Mouse (Mus musculus) heart, embryonic 12.5 days (tissue): Measurements from ENCODE around the gene Dppa3. TPM values are rescaled to one million over a fixed set of nuclear protein-coding genes. Genes with fewer than 3 reads are reported as not detected.

Experiments
- ATAC-seq: fragments of 200-750 bp; cut with Nextera tagmentation; 2 replicates; pipeline ENCODE4 v1.8.0; 2017; ENCODE audit warnings: moderate TSS enrichment, moderate library complexity; ENCODE audit not compliant: insufficient number of reproducible peaks, low FRiP score
- H3K27ac ChIP-seq: fragments of 300-500 bp; sonication (generic); 2 replicates; pipeline ENCODE4 v1.5.1; 2016; ENCODE audit warnings: mild to moderate bottlenecking, moderate library complexity; ENCODE audit not compliant: poor library complexity, severe bottlenecking
- H3K27me3 ChIP-seq: fragments of 300-500 bp; sonication (generic); replicated peaks from 2 replicates; pipeline ENCODE4 v1.6.1; 2016; ENCODE audit warnings: mild to moderate bottlenecking, moderate library complexity
- H3K36me3 ChIP-seq: fragments of 300-500 bp; sonication (generic); 2 replicates; pipeline ENCODE4 v1.6.1; 2016; ENCODE audit warnings: mild to moderate bottlenecking, moderate library complexity
- H3K4me1 ChIP-seq: fragments of 300-500 bp; sonication (generic); replicated peaks from 2 replicates; pipeline ENCODE4 v1.6.1; 2016; ENCODE audit warnings: mild to moderate bottlenecking
- H3K4me2 ChIP-seq: fragments of 300-500 bp; sonication (generic); 2 replicates; pipeline ENCODE4 v1.6.1; 2016; ENCODE audit warnings: mild to moderate bottlenecking, moderate library complexity
- H3K4me3 ChIP-seq: fragments of 300-500 bp; sonication (generic); 2 replicates; pipeline ENCODE4 v1.5.1; 2016; ENCODE audit warnings: mild to moderate bottlenecking
- H3K9ac ChIP-seq: fragments of 300-500 bp; sonication (generic); 2 replicates; pipeline ENCODE4 v1.6.1; 2016; ENCODE audit warnings: mild to moderate bottlenecking, moderate library complexity
- H3K9me3 ChIP-seq: fragments of 300-500 bp; sonication (generic); replicated peaks from 2 replicates; pipeline ENCODE4 v1.6.1; 2016; ENCODE audit warnings: mild to moderate bottlenecking, moderate library complexity
- WGBS: fragments of 180-500 bp; shearing (Covaris S2); methylation state at CpG from one replicate; pipeline ENCODE4 v1.1.7; 2016; 5-methylcytosine and 5-hydroxymethylcytosine counted together
- polyA plus RNA-seq: library from polyadenylated mRNA; unstranded; fragments of >200 nt; fragmentation: Nextera tagmentation; extraction: Ambion mirVana; gene quantifications from 2 replicates; pipeline ENCODE4 v1.2.1, GENCODE M21; 2016

Dppa3 gene
- polyA plus RNA-seq, 1 experiment from 2014 or later = not detected

DNA sequence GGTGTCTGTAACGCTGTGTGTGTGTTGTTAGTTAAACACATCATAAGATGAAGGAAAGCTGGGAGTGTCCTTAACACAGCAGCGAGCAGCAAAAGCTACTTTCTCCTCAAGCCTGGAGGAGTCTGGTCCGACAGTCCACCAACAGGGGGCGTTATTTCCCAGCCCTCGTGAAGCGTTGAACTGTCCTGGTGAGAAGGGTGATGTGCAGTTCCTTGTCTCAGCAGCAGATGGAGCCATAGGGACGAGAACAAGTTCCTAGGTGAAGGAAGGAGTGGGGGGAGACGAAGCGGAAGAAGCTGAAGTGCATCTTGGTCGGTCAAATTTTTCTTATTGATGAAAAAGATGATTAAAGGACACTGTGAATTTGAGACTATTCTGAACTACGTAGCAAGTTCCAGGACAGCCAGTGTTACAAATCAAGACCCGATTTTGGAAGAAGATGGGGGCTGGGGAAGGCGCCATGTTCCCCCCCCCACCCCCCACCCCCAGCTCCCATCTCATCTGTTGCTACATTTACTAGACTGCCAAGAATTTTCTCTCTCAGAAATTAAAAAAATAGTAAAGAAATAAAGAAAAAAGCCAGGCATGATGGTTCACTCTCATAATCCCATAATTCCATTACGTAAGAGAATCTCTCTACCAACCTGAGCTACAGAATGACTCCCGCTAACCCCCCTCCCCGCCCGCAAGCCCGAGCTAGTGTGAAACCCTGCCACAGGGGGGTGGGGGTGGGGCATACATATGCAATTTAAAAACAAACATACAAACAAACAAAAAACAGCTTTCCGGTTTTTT, 43.4 kb downstream of the Dppa3 start:
- peak overlapping the region; percentile 51 for H3K4me3 ChIP-seq
- H3K9me3 ChIP-seq = no peaks in the 10 kb centered on the region
- H3K36me3 ChIP-seq = no peaks in the 10 kb centered on the region
- H3K27me3 ChIP-seq = peaks cover 7% of the 10 kb centered on the region
- H3K4me2 ChIP-seq = peak overlapping the region; percentile 82
- H3K27ac ChIP-seq = no peak overlapping the region
- WGBS = 8% methylated on average over 19 of the region's 19 CpGs
- peak overlapping the region; percentile 52; the same call in 1 of the 2 replicates for H3K9ac ChIP-seq
- peak; percentile 72 for ATAC-seq
- H3K4me1 ChIP-seq = peaks cover 9% of the 10 kb centered on the region; the same call in 1 of the 2 replicates

DNA sequence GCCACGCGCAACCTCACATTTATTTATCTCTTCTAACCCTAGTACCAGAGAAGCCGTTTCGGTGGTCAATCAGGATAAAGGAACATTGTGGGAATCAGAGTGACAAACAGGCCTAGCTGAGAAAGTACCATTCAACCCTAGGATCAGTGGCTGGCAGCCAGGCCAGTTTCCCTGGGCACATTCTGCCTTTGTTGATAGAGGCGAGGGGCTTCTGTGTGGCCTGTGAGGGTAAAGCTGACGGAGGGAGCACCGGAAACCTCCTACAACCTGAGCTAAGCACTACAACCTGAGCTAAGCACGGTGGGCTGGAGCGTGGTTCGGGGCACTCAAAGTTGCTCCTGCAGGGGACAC, 44.0 kb downstream of the Dppa3 start:
- no peak overlapping the region for H3K27ac ChIP-seq
- no peak for ATAC-seq
- H3K27me3 ChIP-seq = peaks cover 5% of the 10 kb centered on the region; the same call in 1 of the 2 replicates
- peak overlapping the region; percentile 82 for H3K4me2 ChIP-seq
- H3K9ac ChIP-seq = peak overlapping the region; percentile 52; the same call in 1 of the 2 replicates
- peak overlapping the region; percentile 51 for H3K4me3 ChIP-seq
- H3K36me3 ChIP-seq = no peaks in the 10 kb centered on the region
- WGBS = 35% methylated on average over 10 of the region's 10 CpGs
- H3K4me1 ChIP-seq = peaks cover 9% of the 10 kb centered on the region; the same call in 1 of the 2 replicates
- no peaks in the 10 kb centered on the region for H3K9me3 ChIP-seq

DNA sequence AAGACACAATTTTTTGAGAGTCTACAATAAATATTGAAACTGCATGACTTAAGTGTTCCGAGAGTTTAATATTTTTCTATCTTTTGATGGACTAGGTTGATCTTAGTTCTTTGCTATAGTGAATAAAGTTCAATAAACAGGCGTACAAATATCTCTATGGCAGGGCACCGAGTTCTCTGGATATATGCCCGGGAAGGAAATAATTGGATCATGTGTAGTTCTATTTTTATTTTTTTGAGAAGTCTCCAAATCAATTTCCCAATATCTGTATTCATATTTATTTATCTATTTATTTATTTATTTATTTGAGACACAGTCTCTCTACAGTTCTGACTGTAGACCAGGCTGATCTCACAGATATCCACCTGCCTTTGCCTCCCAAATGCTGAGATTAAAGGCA, 44.6 kb downstream of the Dppa3 start:
- no peaks in the 10 kb centered on the region for H3K9me3 ChIP-seq
- ATAC-seq = no peak
- H3K27ac ChIP-seq = no peak overlapping the region
- no peak overlapping the region for H3K4me3 ChIP-seq
- H3K4me1 ChIP-seq = peaks cover 9% of the 10 kb centered on the region; the same call in 1 of the 2 replicates
- H3K36me3 ChIP-seq = no peaks in the 10 kb centered on the region
- peaks cover 5% of the 10 kb centered on the region; the same call in 1 of the 2 replicates for H3K27me3 ChIP-seq
- WGBS = 89% methylated on average over 4 of the region's 4 CpGs
- H3K4me2 ChIP-seq = no peak overlapping the region
- no peak overlapping the region for H3K9ac ChIP-seq

DNA sequence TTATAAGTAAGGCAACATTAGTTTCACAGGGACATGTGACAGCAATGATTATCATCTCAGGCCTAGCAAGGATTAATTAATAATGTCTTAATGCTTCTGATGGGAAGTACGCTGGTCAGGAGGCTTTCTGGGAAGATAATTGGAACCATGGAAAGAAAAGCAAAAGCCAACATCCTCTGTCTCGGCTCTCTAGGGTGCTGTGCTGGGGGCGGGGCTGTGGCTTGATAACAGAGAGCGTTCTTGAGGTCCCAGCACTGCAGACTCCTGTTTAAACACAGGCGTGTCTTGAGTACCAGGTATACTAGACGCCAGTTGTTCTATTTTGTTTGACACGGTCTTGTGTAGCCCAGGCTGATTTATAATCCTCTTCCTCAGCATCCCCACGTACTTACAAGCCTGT, 46.5 kb downstream of the Dppa3 start:
- Histone ChIP-seq H3K4me2 (no peak overlapping the region), H3K27ac (no peak overlapping the region), H3K4me1 (0 out of 2 replicates have a peak, but pooled peaks cover 3% of the 10 kb centered on the region), H3K36me3 (no peaks in the 10 kb centered on the region), H3K4me3 (no peak overlapping the region), H3K9ac (no peak overlapping the region), H3K27me3 (peaks cover 2% of the 10 kb centered on the region; the same call in 1 of the 2 replicates), H3K9me3 (no peaks in the 10 kb centered on the region)
- 37% methylated on average over 8 of the region's 8 CpGs for WGBS
- no peak for ATAC-seq

Other genes with a start within 250 kb of the Dppa3 start
- gene Rimklb, start 127.6 kb upstream of the Dppa3 start, polyA plus RNA-seq = 7.3 and 8.7 TPM in 2 replicates
- gene Mfap5, start 120.6 kb upstream of the Dppa3 start, polyA plus RNA-seq = 9.3 and 9.8 TPM in 2 replicates
- gene Aicda, start 72.6 kb upstream of the Dppa3 start, polyA plus RNA-seq = not detected in 2 replicates
- gene Apobec1, start 24.0 kb upstream of the Dppa3 start, polyA plus RNA-seq = 1.9 and 3.0 TPM in 2 replicates
- 0.14 and 0.28 TPM in 2 replicates for gene Gdf3, start 16.3 kb upstream of the Dppa3 start, polyA plus RNA-seq
- 0.49 and 0.86 TPM in 2 replicates for gene Nanog, start 81.1 kb downstream of the Dppa3 start, polyA plus RNA-seq
- gene Slc2a3, start 175.2 kb downstream of the Dppa3 start, polyA plus RNA-seq = 26.6 and 27.7 TPM in 2 replicates
- 7.8 and 8.4 TPM in 2 replicates for gene Foxj2, start 193.5 kb downstream of the Dppa3 start, polyA plus RNA-seq
- 1.4 and 1.7 TPM in 2 replicates for gene C3ar1, start 229.8 kb downstream of the Dppa3 start, polyA plus RNA-seq
- gene Necap1, start 248.1 kb downstream of the Dppa3 start, polyA plus RNA-seq = 63.0 and 63.4 TPM in 2 replicates